Mouse (Mus musculus) embryo, embryonic 10 days (tissue): ENCODE results near the gene Ints14.
A peak's percentile ranks its signal among the peaks of the same experiment; 100 is the strongest.
"Not testable (repeated sequence)": the region's sequence is repeated elsewhere in the genome, so short reads cannot be mapped to it uniquely, and the experiment has no call there.

Experiments
- DNase-seq: peaks from one replicate; pipeline ENCODE4 v3.0.0-alpha.2; 2015; ENCODE audit warnings: low spot score

Gene Ints14

DNA sequence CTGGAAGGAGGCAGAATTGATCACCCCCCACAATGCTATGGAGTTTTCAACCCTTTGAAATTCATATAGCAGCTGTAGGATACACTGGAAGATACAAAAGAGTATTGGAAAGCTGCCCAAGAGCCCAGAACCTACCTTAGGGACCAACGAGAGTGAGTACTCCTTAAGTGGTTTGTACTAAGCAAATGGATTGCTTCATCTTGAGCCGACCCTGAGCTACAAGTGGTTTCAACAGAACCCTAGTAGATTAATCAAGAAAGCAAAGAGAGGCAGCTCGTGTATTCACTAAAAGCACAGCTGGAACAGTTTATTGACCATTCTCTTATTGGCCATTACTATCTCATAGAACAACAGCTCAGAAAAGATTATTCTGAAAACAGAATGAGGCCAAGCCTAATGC, 58.4 kb downstream of the Ints14 start:
- DNase-seq: no peak

DNA sequence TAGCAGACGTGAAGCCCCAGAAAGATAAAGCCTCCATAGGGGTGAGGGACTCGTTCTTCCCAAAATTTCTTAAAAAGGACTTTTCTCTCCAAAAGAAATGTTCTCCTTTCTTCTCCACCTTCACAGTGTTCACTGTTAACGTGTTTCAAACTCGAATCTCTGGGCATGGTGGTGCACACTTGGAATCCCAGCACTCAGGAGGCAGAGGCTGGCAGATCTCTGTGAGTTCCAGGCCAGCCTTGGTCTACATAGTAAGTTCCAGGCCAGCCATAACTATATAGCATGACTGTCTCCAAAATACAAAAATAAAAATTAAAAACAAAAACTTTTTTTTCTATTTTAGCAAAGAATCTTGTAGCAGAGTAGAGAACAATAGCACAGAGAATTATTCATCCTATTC, 59.4 kb downstream of the Ints14 start:
- no peak for DNase-seq

DNA sequence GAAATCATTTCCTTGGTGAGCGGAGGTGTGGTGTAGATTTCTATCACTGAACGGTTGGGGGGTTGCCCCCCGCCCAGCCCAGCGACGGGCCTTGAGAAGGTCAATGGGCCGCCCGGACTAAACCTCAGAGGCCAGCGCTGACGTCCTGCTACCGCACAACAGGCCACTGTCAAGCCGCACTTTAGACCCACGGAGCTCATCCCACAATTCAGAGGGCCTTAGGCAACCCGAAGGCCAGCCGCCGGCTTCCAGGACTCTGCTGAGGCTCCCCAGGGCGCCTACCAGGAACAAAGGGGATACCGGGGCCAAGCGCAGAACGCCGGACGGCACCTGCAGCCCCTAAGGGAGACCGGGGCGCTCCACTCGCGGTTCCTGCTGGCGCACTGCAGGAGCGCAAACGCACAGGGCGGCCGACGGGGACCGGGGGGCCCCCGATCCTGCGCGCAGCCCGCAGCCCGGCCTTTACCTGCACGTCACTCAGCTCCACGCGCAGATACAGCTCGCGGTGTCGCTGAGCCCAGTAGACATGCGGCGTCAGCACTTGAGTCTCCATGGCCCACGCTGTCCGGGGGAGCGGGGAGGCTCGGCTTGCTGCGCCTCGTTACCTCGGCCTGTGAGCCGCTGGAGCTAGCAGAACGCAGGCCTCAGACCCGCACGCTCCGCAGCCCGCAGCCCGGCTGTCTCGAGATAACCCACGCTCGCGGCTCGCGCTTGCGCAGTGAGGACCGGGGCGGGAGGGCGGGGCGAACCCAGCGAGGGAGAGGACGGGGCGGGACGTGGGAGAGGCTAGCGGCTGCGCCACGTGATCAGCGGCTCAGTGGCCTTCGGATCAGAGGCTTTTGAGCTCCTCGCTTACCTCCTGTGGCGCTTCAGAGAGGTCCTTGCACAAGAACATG, 60.5 kb downstream of the Ints14 start, which contains the start of gene Hacd3:
Gene Hacd3 (minus strand): TSS at position 703 of the 896 bp plus-strand sequence.
- DNase-seq: peak; percentile 96

DNA sequence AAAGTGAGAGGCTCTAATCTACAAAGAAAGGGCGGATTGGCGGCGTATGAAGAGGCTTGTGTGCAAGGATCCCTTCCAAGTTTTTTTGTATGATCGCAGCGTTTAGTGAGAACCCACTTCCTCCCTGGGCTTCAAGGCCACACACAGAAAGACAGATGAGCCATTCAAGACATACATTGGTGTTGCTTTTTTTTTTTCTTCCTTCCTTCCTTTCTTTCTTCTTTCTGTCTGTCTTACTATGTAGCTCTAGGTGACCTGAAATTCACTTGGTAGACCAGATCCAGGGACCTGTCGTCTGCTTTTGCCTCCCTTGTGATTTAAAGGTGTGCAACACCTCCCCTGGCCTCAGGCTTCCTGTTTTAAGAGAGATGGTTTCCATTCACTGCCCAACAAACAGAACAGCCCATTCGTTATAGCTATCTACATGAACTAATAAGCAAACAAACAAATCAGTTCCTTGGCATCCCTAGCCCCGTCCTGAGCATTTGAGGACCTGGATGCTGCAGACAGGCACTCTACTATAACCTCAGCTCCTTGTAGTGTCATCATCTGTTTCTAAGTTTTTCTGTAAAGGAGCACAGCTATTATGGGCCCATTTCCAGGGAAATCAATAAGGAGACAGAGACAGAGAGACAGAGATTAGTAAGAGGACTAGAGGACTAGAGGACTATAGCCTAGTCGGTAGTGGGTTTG, 61.3 kb downstream of the Ints14 start:
- peak; percentile 7 for DNase-seq

DNA sequence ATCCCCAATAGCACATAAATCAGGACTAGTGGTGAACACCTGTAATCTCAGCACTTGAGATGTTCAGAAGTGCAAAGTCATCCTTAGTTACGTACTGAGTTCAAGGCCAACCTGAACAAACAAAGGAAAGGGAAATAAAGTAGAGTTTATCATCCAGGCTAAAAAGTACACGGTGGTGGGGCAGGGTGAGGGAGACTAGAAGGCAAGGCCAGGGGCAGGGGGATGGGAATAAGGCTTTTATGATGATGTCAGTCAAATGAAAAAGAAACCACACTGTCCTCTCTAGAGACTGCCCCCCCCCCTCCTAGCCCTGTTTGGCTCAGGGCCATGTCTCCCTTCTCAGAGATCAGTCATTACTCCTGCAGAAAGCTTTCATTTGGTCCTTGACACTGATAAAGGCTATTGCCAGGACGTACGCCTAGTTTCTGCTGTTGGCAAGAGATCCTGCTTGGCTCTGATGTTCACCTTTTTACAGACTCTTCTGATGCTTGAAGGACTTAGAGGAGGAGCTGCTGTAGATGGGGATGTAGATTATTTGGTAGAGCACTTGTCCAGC, 62.0 kb downstream of the Ints14 start:
- DNase-seq: no peak

DNA sequence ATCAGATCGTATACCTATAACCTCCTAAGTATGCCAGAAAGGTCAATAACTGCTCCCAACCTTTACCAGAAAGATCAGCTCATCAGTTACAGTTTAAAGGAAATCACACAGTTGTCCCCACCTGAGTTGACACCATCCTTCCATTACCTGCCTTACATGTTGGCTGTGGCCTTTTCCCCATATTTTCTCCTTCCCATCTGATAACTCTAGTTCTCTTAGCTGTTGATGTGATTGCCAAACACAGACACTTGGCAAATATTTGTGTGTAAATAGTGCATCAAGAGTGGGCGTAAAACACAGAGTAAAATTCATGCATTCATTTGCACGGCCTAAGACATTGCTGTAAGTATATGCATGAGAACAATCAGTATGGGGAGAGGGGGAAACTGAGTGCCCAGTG, 62.7 kb downstream of the Ints14 start:
- DNase-seq: no peak

DNA sequence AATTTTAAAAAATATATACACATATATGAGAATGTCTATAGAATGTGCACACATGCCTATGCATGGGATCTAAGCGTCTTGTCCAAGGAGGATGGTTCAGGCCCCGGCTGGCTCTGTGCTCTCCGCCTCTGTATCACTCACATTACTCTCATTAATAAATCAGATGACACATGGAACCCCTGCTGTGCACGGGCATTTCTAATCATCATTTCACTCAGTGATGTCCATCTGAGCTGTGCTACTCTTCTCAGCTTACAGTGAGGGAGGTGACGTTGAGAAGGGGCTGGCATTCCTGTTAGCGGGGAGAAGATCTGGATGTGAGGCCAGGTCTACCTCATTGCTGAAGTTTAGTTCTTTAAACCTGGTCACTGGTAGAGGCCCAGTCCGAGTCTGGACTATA, 66.5 kb downstream of the Ints14 start:
- DNase-seq: no peak

DNA sequence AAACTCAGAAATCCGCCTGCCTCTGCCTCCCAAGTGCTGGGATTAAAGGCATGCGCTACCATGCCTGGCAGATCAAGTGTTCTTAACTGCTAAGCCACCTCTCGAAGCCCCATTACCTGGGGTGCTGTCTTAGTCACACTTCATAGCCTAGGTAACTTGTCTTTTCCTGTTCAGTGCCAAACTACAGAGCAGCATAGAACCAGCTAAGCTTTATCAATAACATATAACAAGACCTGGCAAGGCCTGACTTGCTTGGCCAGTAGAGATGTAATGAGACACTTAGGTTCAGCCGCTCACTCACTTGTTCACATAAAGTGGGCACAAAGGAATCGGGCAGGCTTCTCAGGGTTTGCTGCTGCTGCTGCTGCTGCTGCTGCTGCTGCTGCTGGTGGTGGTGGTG, 67.6 kb downstream of the Ints14 start:
- no peak for DNase-seq

DNA sequence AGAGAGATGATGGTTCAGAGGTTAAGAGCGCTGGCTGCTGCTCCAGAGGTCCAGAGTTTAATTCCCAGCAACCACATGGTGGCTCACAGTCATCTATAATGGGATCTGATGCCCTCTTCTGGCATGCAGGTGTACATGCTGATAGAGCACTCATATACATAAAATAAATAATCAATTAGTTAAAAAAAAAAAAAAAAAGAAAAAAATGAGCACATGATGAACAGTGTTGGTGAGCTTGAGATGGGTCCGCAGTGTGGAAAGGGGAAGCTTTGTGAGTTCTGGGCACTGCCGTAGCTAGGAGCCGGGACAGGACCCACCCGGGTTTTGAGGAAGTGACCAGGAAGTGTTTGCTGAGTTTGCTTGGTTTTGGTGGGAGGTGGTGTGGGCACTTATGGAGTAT, 70.7 kb downstream of the Ints14 start:
- DNase-seq: not testable (repeated sequence)

DNA sequence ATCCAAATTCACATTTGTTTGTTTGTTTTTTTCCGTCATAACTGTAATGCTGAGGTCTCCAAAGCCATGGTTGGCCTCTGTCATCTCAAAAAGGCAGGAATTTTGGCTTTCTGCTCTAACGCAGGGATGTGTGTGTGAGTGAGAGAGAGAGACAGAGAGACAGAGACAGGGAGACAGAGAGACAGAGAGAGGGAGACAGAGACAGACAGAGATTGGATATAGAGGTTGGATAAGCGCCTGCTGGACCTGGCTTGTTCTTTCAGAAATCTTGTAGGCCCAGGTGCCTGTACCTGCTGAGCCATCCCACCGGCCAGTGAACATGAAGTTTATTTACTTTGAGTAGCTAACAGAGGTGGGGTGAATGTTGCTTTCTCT, 71.2 kb downstream of the Ints14 start:
- DNase-seq: no peak

DNA sequence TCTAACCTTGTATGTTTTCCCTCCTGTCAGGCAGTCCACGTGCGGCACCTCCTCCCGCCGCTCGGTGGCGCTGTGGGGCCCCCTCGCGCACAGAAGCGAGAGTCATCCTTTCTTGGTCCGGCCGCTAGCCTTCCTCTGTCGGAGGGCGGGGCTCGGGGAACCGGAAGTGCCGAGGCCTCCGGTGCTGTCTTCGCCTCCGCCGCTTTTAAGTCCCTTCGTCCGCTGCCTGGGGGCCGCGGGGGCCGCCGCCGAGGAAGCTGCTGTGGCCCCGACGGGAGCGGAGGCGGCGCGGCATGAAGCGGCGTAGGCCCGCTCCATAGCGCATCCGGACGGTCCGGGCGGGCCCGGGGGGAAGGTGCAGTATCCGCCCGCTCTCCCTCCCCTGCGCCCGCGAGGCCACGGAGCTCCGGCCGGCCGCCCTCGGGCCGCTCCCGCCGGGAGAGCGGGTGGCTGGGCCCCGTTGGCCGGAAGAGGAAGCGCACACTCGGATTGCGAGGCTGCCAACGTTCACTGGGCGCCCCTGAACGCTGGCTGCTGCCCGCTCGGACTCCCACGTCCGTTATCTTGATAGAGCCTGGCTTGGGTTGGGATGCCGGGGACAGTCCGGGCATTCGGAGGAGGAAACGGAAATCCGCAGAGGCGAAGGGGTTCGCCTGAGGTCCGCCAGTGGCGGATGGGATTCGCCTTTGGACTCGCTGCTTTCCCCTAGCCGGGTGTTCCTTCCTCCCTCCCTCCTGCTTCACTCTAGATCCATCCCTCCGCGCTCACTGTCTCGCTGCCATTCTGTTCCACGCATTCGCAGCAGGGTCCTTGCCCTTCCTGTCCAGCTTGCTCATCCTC, 71.8 kb downstream of the Ints14 start, which contains the start of gene Dpp8:
Gene Dpp8 (plus strand): TSS at position 146 of the 840 bp plus-strand sequence.
- DNase-seq: peak; percentile 94

DNA sequence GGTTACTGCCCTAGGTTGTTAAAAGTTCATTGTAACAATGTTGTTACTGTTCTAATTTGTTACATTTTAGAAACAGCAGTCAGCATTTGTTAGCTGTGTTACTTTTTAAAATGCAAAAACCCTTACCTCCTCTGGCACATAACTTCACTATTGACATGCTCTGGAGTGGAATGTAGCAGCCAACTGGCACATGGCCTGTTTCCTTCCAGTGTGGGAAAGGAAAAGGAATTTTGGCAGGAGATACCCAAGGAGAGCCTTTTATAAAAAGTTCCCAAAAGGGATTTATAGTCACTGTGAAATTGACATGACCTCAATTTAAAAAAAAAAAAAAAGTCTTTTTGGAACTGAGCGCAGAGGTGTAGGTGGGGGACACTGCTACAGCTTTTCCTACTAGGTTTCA, 75.8 kb downstream of the Ints14 start:
- no peak for DNase-seq
